Mouse (Mus musculus) intestine, postnatal 0 days (tissue): Measurements from ENCODE around the gene Thbs3. TPM values are rescaled to one million over a fixed set of nuclear protein-coding genes. Genes with fewer than 3 reads are reported as not detected.
A peak's percentile ranks its signal among the peaks of the same experiment; 100 is the strongest.

ENCODE experiments used
- ATAC-seq: fragments of 200-750 bp; cut with Nextera tagmentation; 2 replicates; pipeline ENCODE4 v1.8.0; 2017; ENCODE audit warnings: mild to moderate bottlenecking, moderate TSS enrichment, moderate library complexity
- H3K27ac ChIP-seq: fragments of 300-500 bp; sonication (generic); 2 replicates; pipeline ENCODE4 v1.5.1; 2014; ENCODE audit warnings: mild to moderate bottlenecking, low read depth, low read length, moderate library complexity
- H3K27me3 ChIP-seq: fragments of 300-500 bp; sonication (generic); replicated peaks from 2 replicates; pipeline ENCODE4 v1.6.1; 2014; ENCODE audit warnings: low read length, mixed read lengths; ENCODE audit not compliant: control insufficient read depth, insufficient read depth
- H3K36me3 ChIP-seq: fragments of 300-500 bp; sonication (generic); 2 replicates; pipeline ENCODE4 v1.6.1; 2014; ENCODE audit warnings: mild to moderate bottlenecking, moderate library complexity; ENCODE audit not compliant: control insufficient read depth, insufficient read depth
- H3K4me1 ChIP-seq: fragments of 300-500 bp; sonication (generic); replicated peaks from 2 replicates; pipeline ENCODE4 v1.6.1; 2014; ENCODE audit warnings: antibody characterized with exemption, low read length, mixed read lengths; ENCODE audit not compliant: control insufficient read depth, insufficient read depth
- H3K4me2 ChIP-seq: fragments of 300-500 bp; sonication (generic); replicated peaks from 2 replicates; pipeline ENCODE4 v1.6.1; 2014; ENCODE audit warnings: low read depth, mild to moderate bottlenecking, moderate library complexity
- H3K4me3 ChIP-seq: fragments of 300-500 bp; sonication (generic); 2 replicates; pipeline ENCODE4 v1.5.1; 2014; ENCODE audit warnings: low read depth, low read length
- H3K9ac ChIP-seq: fragments of 300-500 bp; sonication (generic); 2 replicates; pipeline ENCODE4 v1.6.1; 2014; ENCODE audit warnings: mild to moderate bottlenecking, low read depth, low read length
- H3K9me3 ChIP-seq: fragments of 300-500 bp; sonication (generic); 2 replicates; pipeline ENCODE4 v1.6.1; 2016; ENCODE audit warnings: mixed run types; ENCODE audit not compliant: control insufficient read depth
- CTCF ChIP-seq: sonication (generic); IDR thresholded peaks from 2 replicates; pipeline ENCODE4 v1.5.1; 2016; ENCODE audit warnings: low read depth, mild to moderate bottlenecking, control low read depth, antibody characterized with exemption, moderate library complexity
- WGBS: fragments of 180-500 bp; shearing (Covaris S2); extraction: QIAGEN DNeasy Blood & Tissue Kit; methylation state at CpG from one replicate; pipeline ENCODE4 v1.1.7; 2014; 5-methylcytosine and 5-hydroxymethylcytosine counted together
- microRNA counts: library from miRNA; unstranded; fragments of <30 nt; microRNA quantifications from one replicate; lab custom pipeline; 2016
- microRNA-seq: library from miRNA; unstranded; fragments of <30 nt; microRNA quantifications from one replicate; pipeline ENCODE4, GENCODE M21; 2016
- polyA plus RNA-seq: library from polyadenylated mRNA; unstranded; fragments of >200 nt; fragmentation: Nextera tagmentation; extraction: Ambion mirVana; gene quantifications from 2 replicates; pipeline ENCODE4 v1.2.1, GENCODE M21; 2015

Thbs3 gene
- polyA plus RNA-seq, 1 experiment from 2014 or later = 17.2 TPM

GRCm38 (mm10) chr3:89270051-89270755 is 55.2 kb downstream of the Thbs3 start, which contains the start of gene Slc50a1:
Gene Slc50a1, minus strand, starts transcription at chr3:89270570.
- peaks cover 34% of the 10 kb centered on the region for H3K36me3 ChIP-seq
- no peaks in the 10 kb centered on the region for H3K9me3 ChIP-seq
- H3K27ac ChIP-seq = peak within 1 kb of the TSS; percentile 76
- H3K4me2 ChIP-seq = peak within 1 kb of the TSS; percentile 73
- TF ChIP-seq CTCF = peak; percentile 72
- H3K4me3 ChIP-seq = peak within 1 kb of the TSS; percentile 63
- H3K4me1 ChIP-seq = peaks cover 11% of the 10 kb centered on the region; the same call in 1 of the 2 replicates
- peak within 1 kb of the TSS; percentile 65 for H3K9ac ChIP-seq
- H3K27me3 ChIP-seq = no peaks in the 10 kb centered on the region
- ATAC-seq = peak; percentile 45
- WGBS = 2% methylated on average over 39 of the region's 39 CpGs

GRCm38 (mm10) chr3:89270891-89271290 is 55.9 kb downstream of the Thbs3 start:
- TF ChIP-seq CTCF = no peak

GRCm38 (mm10) chr3:89271760-89272159 is 56.8 kb downstream of the Thbs3 start:
- Histone ChIP-seq H3K4me1 (peaks cover 15% of the 10 kb centered on the region; the same call in 1 of the 2 replicates), H3K4me3 (no peak overlapping the region), H3K4me2 (no peak overlapping the region), H3K9ac (no peak overlapping the region), H3K27ac (no peak overlapping the region; the same call in 1 of the 2 replicates), H3K36me3 (peaks cover 45% of the 10 kb centered on the region), H3K27me3 (no peaks in the 10 kb centered on the region), H3K9me3 (no peaks in the 10 kb centered on the region)
- WGBS = 66% methylated on average over 6 of the region's 6 CpGs
- TF ChIP-seq CTCF = no peak
- ATAC-seq = no peak

More at GRCm38 (mm10) chr3:89270891-89271290, 55.9 kb downstream of the Thbs3 start:
- Histone ChIP-seq H3K9ac (no peak overlapping the region; the same call in 1 of the 2 replicates), H3K4me1 (peaks cover 11% of the 10 kb centered on the region; the same call in 1 of the 2 replicates), H3K27me3 (no peaks in the 10 kb centered on the region), H3K27ac (no peak overlapping the region), H3K4me2 (peak overlapping the region; percentile 73), H3K4me3 (peak overlapping the region; percentile 63; the same call in 1 of the 2 replicates), H3K9me3 (no peaks in the 10 kb centered on the region), H3K36me3 (peaks cover 41% of the 10 kb centered on the region)
- 67% methylated on average over 6 of the region's 6 CpGs for WGBS
- ATAC-seq = no peak

GRCm38 (mm10) chr3:89276061-89276460 is 61.1 kb downstream of the Thbs3 start:
- Histone ChIP-seq H3K4me3 (peak overlapping the region; percentile 77), H3K27me3 (no peaks in the 10 kb centered on the region), H3K4me2 (peak overlapping the region; percentile 93), H3K4me1 (0 out of 2 replicates have a peak, but pooled peaks cover 4% of the 10 kb centered on the region), H3K36me3 (peaks cover 38% of the 10 kb centered on the region), H3K9me3 (no peaks in the 10 kb centered on the region), H3K27ac (no peak overlapping the region), H3K9ac (no peak overlapping the region)
- no peak for ATAC-seq
- TF ChIP-seq CTCF = no peak
- 77% methylated on average over 13 of the region's 13 CpGs for WGBS

MicroRNAs within 50 kb of the gene (microRNA counts, 519-probe panel; counts per million panel counts)
- not detected for microRNA mmu-miR-92b (lab: Ali Mortazavi, UCI)

Small RNA genes lying within 50 kb of the gene (microRNA-seq; reads per million reads assigned to microRNA genes)
- 38.0 reads per million, percentile 35 among the genes with 10 or more reads in this experiment for gene Mir92b

Other genes with a start within 250 kb of the Thbs3 start
- gene Rusc1, start 121.9 kb upstream of the Thbs3 start, polyA plus RNA-seq = 29.0 and 32.5 TPM in 2 replicates
- not detected in 2 replicates for gene Gm43738, start 114.1 kb upstream of the Thbs3 start, polyA plus RNA-seq
- 138 and 154 TPM in 2 replicates for gene Fdps, start 113.2 kb upstream of the Thbs3 start, polyA plus RNA-seq
- gene Pklr, start 79.0 kb upstream of the Thbs3 start, polyA plus RNA-seq = 91.8 and 103 TPM in 2 replicates
- gene Hcn3, start 55.0 kb upstream of the Thbs3 start, polyA plus RNA-seq = 1.1 TPM in 2 replicates
- 8.5 and 8.6 TPM in 2 replicates for gene Clk2, start 50.4 kb upstream of the Thbs3 start, polyA plus RNA-seq
- 80.5 and 86.3 TPM in 2 replicates for gene Scamp3, start 37.7 kb upstream of the Thbs3 start, polyA plus RNA-seq
- 4.9 and 5.9 TPM in 2 replicates for gene Fam189b, start 32.0 kb upstream of the Thbs3 start, polyA plus RNA-seq
- gene Gba, start 12.3 kb upstream of the Thbs3 start, polyA plus RNA-seq = 140 TPM in 2 replicates
- 140 and 145 TPM in 2 replicates for gene Mtx1, start 11.9 kb downstream of the Thbs3 start, polyA plus RNA-seq
- gene Muc1, start 13.9 kb downstream of the Thbs3 start, polyA plus RNA-seq = 3.5 and 6.7 TPM in 2 replicates
- gene Krtcap2, start 30.8 kb downstream of the Thbs3 start, polyA plus RNA-seq = 273 and 281 TPM in 2 replicates
- gene Trim46, start 31.1 kb downstream of the Thbs3 start, polyA plus RNA-seq = 1.2 and 1.3 TPM in 2 replicates
- 120 and 128 TPM in 2 replicates for gene Dpm3, start 44.2 kb downstream of the Thbs3 start, polyA plus RNA-seq
- gene Slc50a1, start 55.4 kb downstream of the Thbs3 start, polyA plus RNA-seq = 57.4 and 61.8 TPM in 2 replicates
- 50.7 and 69.8 TPM in 2 replicates for gene Efna1, start 66.0 kb downstream of the Thbs3 start, polyA plus RNA-seq
- gene Efna3, start 107.8 kb downstream of the Thbs3 start, polyA plus RNA-seq = 1.4 and 1.6 TPM in 2 replicates
- 5.1 and 5.3 TPM in 2 replicates for gene Efna4, start 122.8 kb downstream of the Thbs3 start, polyA plus RNA-seq
- gene Adam15, start 134.8 kb downstream of the Thbs3 start, polyA plus RNA-seq = 33.9 and 37.0 TPM in 2 replicates
- 10.0 and 11.5 TPM in 2 replicates for gene Dcst2, start 146.8 kb downstream of the Thbs3 start, polyA plus RNA-seq
- 23.5 and 26.7 TPM in 2 replicates for gene Dcst1, start 150.1 kb downstream of the Thbs3 start, polyA plus RNA-seq
- 14.3 and 20.8 TPM in 2 replicates for gene Zbtb7b, start 179.6 kb downstream of the Thbs3 start, polyA plus RNA-seq
- not detected in 2 replicates for gene Lenep, start 187.6 kb downstream of the Thbs3 start, polyA plus RNA-seq
- gene Flad1, start 196.7 kb downstream of the Thbs3 start, polyA plus RNA-seq = 29.2 and 32.1 TPM in 2 replicates
- gene Cks1b, start 203.2 kb downstream of the Thbs3 start, polyA plus RNA-seq = 106 and 118 TPM in 2 replicates
- 43.4 and 48.6 TPM in 2 replicates for gene Shc1, start 203.3 kb downstream of the Thbs3 start, polyA plus RNA-seq
- gene Pygo2, start 215.0 kb downstream of the Thbs3 start, polyA plus RNA-seq = 17.1 and 17.5 TPM in 2 replicates
- 52.2 and 55.8 TPM in 2 replicates for gene Pbxip1, start 221.5 kb downstream of the Thbs3 start, polyA plus RNA-seq
- 27.7 and 28.4 TPM in 2 replicates for gene Pmvk, start 239.4 kb downstream of the Thbs3 start, polyA plus RNA-seq